Mouse (Mus musculus) ovary, postnatal 10 days (tissue): ENCODE results near the gene Mical3.

Experiments used
- DNase-seq: peaks from one replicate; pipeline ENCODE4 v3.0.0; 2022; ENCODE audit warnings: low spot score

Mical3 gene

GRCm38 (mm10) chr6:121109181-121109981 lies 21.4 kb downstream of the Mical3 start:
- no peak for DNase-seq

- no peak for DNase-seq
Measured at GRCm38 (mm10) chr6:121108075-121108474, 22.7 kb downstream of the Mical3 start.

GRCm38 (mm10) chr6:121106711-121107405 lies 23.9 kb downstream of the Mical3 start:
- DNase-seq = no peak

- no peak for DNase-seq
Measured at GRCm38 (mm10) chr6:121105726-121106125, 25.1 kb downstream of the Mical3 start.

GRCm38 (mm10) chr6:121103406-121104171 lies 27.2 kb downstream of the Mical3 start:
- no peak for DNase-seq

GRCm38 (mm10) chr6:121102941-121103340 lies 27.9 kb downstream of the Mical3 start:
- no peak for DNase-seq

GRCm38 (mm10) chr6:121102084-121102483 lies 28.7 kb downstream of the Mical3 start:
- no peak for DNase-seq

GRCm38 (mm10) chr6:121101201-121101600 lies 29.6 kb downstream of the Mical3 start:
- no peak for DNase-seq

GRCm38 (mm10) chr6:121099831-121100230 lies 31.0 kb downstream of the Mical3 start:
- no peak for DNase-seq

- no peak for DNase-seq
Measured at GRCm38 (mm10) chr6:121099228-121099608, 31.6 kb downstream of the Mical3 start.

GRCm38 (mm10) chr6:121098511-121099227 lies 32.1 kb downstream of the Mical3 start:
- no peak for DNase-seq

- DNase-seq = no peak
Measured at GRCm38 (mm10) chr6:121098109-121098508, 32.7 kb downstream of the Mical3 start.

GRCm38 (mm10) chr6:121096862-121097261 lies 33.9 kb downstream of the Mical3 start:
- no peak for DNase-seq

- DNase-seq = no peak
Measured at GRCm38 (mm10) chr6:121096390-121096789, 34.4 kb downstream of the Mical3 start.

GRCm38 (mm10) chr6:121093662-121094408 lies 37.0 kb downstream of the Mical3 start:
- no peak for DNase-seq

- no peak for DNase-seq
Measured at GRCm38 (mm10) chr6:121090786-121091185, 40.0 kb downstream of the Mical3 start.

- no peak for DNase-seq
Measured at GRCm38 (mm10) chr6:121087586-121088245, 43.1 kb downstream of the Mical3 start.

GRCm38 (mm10) chr6:121087127-121087526 lies 43.7 kb downstream of the Mical3 start:
- DNase-seq = no peak

- DNase-seq = no peak
Measured at GRCm38 (mm10) chr6:121086226-121086625, 44.6 kb downstream of the Mical3 start.

GRCm38 (mm10) chr6:121084050-121084480 lies 46.7 kb downstream of the Mical3 start:
- no peak for DNase-seq

- no peak for DNase-seq
Measured at GRCm38 (mm10) chr6:121082094-121082473, 48.7 kb downstream of the Mical3 start.
